Mouse (Mus musculus): Measurements from ENCODE around the gene Tbc1d9b. TPM values are rescaled to one million over a fixed set of nuclear protein-coding genes. Genes with fewer than 3 reads are reported as not detected.
A peak's percentile ranks its signal among the peaks of the same experiment; 100 is the strongest.

Tbc1d9b gene
- polyA plus RNA-seq, 1 experiment from 2014 or later = 16.7 TPM

DNA sequence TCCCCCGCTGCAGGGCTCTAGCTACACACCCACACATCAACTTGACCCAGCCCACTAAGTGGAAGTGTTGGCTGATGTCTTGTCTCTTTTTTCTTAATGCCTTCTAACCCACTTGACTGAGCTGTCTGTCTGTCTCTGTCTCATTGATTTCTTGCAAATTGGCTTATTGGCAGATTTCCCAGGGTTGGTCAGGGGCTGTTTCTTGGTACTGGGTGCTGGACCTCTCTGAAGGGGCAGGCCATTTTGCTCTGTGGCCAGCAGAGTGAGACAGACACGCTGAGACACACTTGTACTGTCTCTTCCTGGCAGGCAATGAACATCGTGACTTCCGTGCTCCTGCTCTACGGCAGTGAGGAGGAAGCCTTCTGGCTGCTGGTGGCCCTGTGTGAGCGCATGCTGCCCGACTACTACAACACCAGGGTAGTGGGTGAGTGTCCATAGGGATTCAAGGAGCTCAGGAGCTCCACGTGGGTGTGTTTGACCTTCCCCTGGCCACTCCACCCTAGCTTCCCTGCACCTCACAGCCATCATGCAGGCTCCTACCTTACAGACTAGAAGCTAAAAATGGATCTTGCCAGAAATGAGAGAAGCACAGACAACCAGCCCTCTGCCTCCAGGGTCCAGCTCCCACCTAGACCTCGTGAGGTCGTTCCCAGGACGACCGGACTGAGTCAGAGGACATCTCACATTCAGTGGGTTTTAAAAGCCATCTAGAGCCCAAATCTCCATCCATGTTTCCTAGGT is 23.8 kb downstream of the Tbc1d9b start:
- Histone ChIP-seq H3K27ac (ENCODE audit: low read depth, low read length) (no peak overlapping the region), H3K27me3 (replicated peaks; ENCODE audit: control insufficient read depth, insufficient read depth, low read length) (no peaks in the 10 kb centered on the region), H3K4me3 (ENCODE audit: low read depth, low read length) (no peak overlapping the region), H3K4me1 (replicated peaks; ENCODE audit: control insufficient read depth, insufficient read depth, low read length) (no peaks in the 10 kb centered on the region), H3K9me3 (ENCODE audit: control insufficient read depth) (no peaks in the 10 kb centered on the region), H3K9ac (ENCODE audit: low read depth, low read length) (no peak overlapping the region), H3K4me2 (replicated peaks; ENCODE audit: low read depth) (no peak overlapping the region), H3K36me3 (ENCODE audit: control insufficient read depth, insufficient read depth) (peaks cover 92% of the 10 kb centered on the region)
- ATAC-seq = no peak
- 86% methylated on average over 12 of the region's 12 CpGs for WGBS
- TF ChIP-seq CTCF (IDR thresholded peaks at IDR 0.05; ENCODE audit: low read depth) = no peak

DNA sequence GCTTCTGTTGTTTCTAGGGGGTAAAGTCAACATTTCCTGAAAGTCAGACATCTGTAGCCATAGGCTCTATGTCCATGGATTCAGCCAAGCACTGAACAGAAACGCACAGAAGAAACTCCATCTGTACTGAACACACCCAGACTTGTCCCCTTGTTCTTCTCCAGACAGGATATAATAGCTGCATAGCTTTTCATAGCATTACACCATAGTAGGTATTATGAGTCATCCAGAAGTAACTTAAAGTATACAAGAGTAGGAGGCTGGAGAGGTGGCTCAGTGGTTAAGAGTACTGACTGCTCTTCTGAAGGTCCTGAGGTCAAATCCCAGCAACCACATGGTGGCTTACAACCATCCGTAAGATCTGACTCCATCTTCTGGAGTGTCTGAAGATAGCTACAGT is 24.6 kb downstream of the Tbc1d9b start:
- no peak for TF ChIP-seq CTCF (IDR thresholded peaks at IDR 0.05; ENCODE audit: low read depth)
- Histone ChIP-seq H3K9me3 (ENCODE audit: control insufficient read depth) (no peaks in the 10 kb centered on the region), H3K27ac (ENCODE audit: low read depth, low read length) (no peak overlapping the region), H3K4me2 (replicated peaks; ENCODE audit: low read depth) (no peak overlapping the region), H3K27me3 (replicated peaks; ENCODE audit: control insufficient read depth, insufficient read depth, low read length) (no peaks in the 10 kb centered on the region), H3K4me3 (ENCODE audit: low read depth, low read length) (no peak overlapping the region), H3K36me3 (ENCODE audit: control insufficient read depth, insufficient read depth) (peaks cover 95% of the 10 kb centered on the region), H3K4me1 (replicated peaks; ENCODE audit: control insufficient read depth, insufficient read depth, low read length) (no peaks in the 10 kb centered on the region), H3K9ac (ENCODE audit: low read depth, low read length) (no peak overlapping the region)
- no peak for ATAC-seq
- 85% methylated on average over 2 of the region's 2 CpGs for WGBS

DNA sequence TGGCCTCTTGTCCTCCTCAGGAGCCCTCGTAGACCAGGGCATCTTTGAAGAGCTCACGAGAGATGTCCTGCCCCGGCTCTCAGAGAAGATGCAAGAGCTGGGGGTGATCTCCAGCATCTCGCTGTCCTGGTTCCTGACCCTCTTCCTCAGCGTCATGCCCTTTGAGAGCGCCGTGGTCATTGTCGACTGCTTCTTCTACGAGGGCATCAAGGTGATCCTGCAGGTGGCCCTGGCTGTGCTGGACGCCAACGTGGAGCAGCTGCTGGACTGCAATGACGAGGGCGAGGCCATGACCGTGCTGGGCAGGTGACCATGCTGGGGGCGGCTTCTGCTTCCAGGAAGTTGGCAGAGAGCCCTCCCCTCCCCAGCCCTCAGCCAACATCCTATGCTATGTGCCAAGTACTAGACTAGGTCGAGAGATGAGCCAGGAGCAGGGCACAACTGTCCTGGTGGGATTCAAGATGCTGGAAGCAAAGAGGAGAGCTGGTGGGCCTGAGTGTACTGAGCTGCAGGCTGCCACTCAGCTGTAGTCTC is 25.6 kb downstream of the Tbc1d9b start:
- H3K4me3 ChIP-seq (ENCODE audit: low read depth, low read length) = no peak overlapping the region
- no peak overlapping the region for H3K27ac ChIP-seq (ENCODE audit: low read depth, low read length)
- H3K4me1 ChIP-seq (replicated peaks; ENCODE audit: control insufficient read depth, insufficient read depth, low read length) = no peaks in the 10 kb centered on the region
- no peaks in the 10 kb centered on the region for H3K27me3 ChIP-seq (replicated peaks; ENCODE audit: control insufficient read depth, insufficient read depth, low read length)
- no peaks in the 10 kb centered on the region for H3K9me3 ChIP-seq (ENCODE audit: control insufficient read depth)
- 88% methylated on average over 16 of the region's 16 CpGs for WGBS
- no peak overlapping the region for H3K4me2 ChIP-seq (replicated peaks; ENCODE audit: low read depth)
- H3K9ac ChIP-seq (ENCODE audit: low read depth, low read length) = no peak overlapping the region
- ATAC-seq = no peak
- TF ChIP-seq CTCF (IDR thresholded peaks at IDR 0.05; ENCODE audit: low read depth) = no peak
- H3K36me3 ChIP-seq (ENCODE audit: control insufficient read depth, insufficient read depth) = peaks cover 86% of the 10 kb centered on the region

DNA sequence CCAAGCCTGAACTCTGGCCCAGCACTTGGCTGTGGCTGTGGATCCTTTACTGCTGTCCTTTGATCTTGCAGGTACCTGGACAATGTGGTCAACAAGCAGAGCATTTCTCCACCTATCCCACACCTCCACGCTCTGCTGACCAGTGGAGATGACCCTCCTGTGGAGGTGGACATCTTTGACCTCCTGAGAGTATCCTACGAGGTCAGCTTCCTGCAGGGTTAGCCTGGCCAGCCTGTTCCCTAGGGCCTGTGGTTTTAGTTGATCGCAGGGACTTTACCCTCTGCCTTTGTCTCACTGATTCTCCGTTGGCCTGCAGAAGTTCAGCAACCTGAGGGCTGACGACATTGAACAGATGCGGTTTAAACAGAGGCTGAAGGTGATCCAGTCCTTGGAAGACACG is 27.1 kb downstream of the Tbc1d9b start:
- no peak for TF ChIP-seq CTCF (IDR thresholded peaks at IDR 0.05; ENCODE audit: low read depth)
- no peak for ATAC-seq
- no peak overlapping the region for H3K4me3 ChIP-seq (ENCODE audit: low read depth, low read length)
- no peaks in the 10 kb centered on the region for H3K9me3 ChIP-seq (ENCODE audit: control insufficient read depth)
- H3K4me2 ChIP-seq (replicated peaks; ENCODE audit: low read depth) = no peak overlapping the region
- no peaks in the 10 kb centered on the region for H3K27me3 ChIP-seq (replicated peaks; ENCODE audit: control insufficient read depth, insufficient read depth, low read length)
- peaks cover 86% of the 10 kb centered on the region for H3K36me3 ChIP-seq (ENCODE audit: control insufficient read depth, insufficient read depth)
- H3K4me1 ChIP-seq (replicated peaks; ENCODE audit: control insufficient read depth, insufficient read depth, low read length) = no peaks in the 10 kb centered on the region
- peak overlapping the region; percentile 1; the same call in 1 of the 2 replicates for H3K27ac ChIP-seq (ENCODE audit: low read depth, low read length)
- 86% methylated on average over 7 of the region's 7 CpGs for WGBS
- no peak overlapping the region for H3K9ac ChIP-seq (ENCODE audit: low read depth, low read length)

DNA sequence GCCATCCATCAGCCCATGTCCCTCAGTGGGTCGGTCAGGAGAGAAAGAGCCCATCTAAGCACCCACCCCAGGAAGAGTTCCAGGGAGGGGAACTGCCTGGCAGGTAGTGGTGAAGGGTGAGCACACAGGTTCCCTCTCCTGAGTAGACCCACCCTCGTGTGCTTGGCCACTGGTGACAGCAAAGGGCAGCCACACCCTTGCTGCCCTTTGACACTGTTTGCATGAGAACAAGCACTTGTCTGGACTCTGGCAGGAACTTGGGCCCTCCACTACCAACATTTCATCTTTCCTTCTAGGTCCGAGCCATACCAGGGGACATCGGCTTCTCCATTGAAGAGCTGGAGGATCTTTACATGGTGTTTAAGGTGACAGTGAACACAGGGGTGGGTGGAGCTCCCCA is 28.2 kb downstream of the Tbc1d9b start:
- Histone ChIP-seq H3K4me3 (ENCODE audit: low read depth, low read length) (no peak overlapping the region), H3K36me3 (ENCODE audit: control insufficient read depth, insufficient read depth) (peaks cover 87% of the 10 kb centered on the region), H3K27me3 (replicated peaks; ENCODE audit: control insufficient read depth, insufficient read depth, low read length) (no peaks in the 10 kb centered on the region), H3K9ac (ENCODE audit: low read depth, low read length) (no peak overlapping the region), H3K9me3 (ENCODE audit: control insufficient read depth) (no peaks in the 10 kb centered on the region), H3K4me2 (replicated peaks; ENCODE audit: low read depth) (no peak overlapping the region), H3K4me1 (replicated peaks; ENCODE audit: control insufficient read depth, insufficient read depth, low read length) (no peaks in the 10 kb centered on the region), H3K27ac (ENCODE audit: low read depth, low read length) (peak overlapping the region; percentile 35; the same call in 1 of the 2 replicates)
- no peak for TF ChIP-seq CTCF (IDR thresholded peaks at IDR 0.05; ENCODE audit: low read depth)
- 63% methylated on average over 4 of the region's 4 CpGs for WGBS
- ATAC-seq = 0 out of 2 replicates have a peak, but pooled peaks have one; percentile 11

DNA sequence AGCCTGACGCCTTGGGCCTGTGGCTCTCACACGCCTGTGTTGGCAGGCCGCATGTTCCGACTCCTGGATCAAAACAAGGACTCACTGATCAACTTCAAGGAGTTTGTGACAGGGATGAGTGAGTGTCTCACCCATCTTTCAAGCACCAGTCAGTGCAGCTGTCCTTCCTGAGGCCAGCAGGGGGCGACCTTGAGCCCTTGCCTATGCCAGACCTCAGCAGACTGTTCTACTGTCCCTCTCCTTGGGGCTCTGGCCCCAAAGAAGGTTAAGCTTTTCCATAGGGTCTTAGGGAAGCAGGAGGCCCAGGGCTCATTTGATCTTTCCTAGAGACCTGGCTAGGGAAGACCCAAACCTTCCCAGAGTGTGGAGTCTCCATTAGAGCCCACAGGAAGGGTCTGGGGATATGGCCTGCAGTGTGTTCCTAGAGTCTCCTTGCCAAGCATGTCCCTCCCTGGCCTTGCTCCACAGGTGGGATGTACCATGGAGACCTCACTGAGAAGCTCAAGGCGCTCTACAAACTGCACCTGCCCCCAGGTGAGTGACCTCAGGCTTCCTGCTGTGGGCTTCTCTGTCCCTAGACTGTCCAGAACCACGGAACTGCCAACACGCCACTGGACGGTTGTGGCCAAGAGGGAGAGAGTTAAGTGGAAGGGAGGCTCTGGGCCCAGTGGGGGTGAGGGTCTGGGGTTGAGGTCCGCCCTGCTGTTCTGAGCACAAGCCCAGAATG is 30.5 kb downstream of the Tbc1d9b start:
- 67% methylated on average over 10 of the region's 10 CpGs for WGBS
- Histone ChIP-seq H3K4me3 (ENCODE audit: low read depth, low read length) (no peak overlapping the region), H3K4me1 (replicated peaks; ENCODE audit: control insufficient read depth, insufficient read depth, low read length) (no peaks in the 10 kb centered on the region), H3K27me3 (replicated peaks; ENCODE audit: control insufficient read depth, insufficient read depth, low read length) (no peaks in the 10 kb centered on the region), H3K36me3 (ENCODE audit: control insufficient read depth, insufficient read depth) (peaks cover 71% of the 10 kb centered on the region), H3K27ac (ENCODE audit: low read depth, low read length) (no peak overlapping the region), H3K9me3 (ENCODE audit: control insufficient read depth) (no peaks in the 10 kb centered on the region), H3K9ac (ENCODE audit: low read depth, low read length) (no peak overlapping the region), H3K4me2 (replicated peaks; ENCODE audit: low read depth) (no peak overlapping the region)
- TF ChIP-seq CTCF (IDR thresholded peaks at IDR 0.05; ENCODE audit: low read depth) = peak; percentile 98
- ATAC-seq = no peak

All from intestine, postnatal 0 days (tissue).